Mouse (Mus musculus) retina, adult 2 months (tissue): ENCODE results near the gene Sik1.

Experiments used
- DNase-seq: peaks from one replicate; pipeline ENCODE4 v3.0.0-alpha.2; 2012; ENCODE audit warnings: low read depth, low spot score

The Sik1 gene

DNA sequence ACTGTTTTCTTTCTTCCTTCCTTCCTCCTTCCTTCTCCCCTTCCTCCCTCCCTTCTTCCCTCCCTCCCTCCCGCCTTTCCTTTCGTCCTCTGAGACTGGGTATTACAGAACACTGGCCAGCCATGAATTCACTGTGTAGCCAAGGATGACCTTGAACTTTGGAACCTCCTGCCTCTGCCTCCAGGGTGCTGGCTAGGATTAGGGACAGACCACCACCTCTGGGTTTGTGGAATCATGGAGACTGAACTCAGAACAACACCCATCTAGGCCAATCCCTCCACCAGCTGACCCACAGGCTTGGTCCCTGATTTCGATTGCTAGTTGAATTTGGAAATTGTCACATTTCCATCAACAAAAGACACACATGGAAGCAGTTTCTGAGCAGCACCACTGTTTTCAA, 49.1 kb downstream of the Sik1 start:
- DNase-seq: no peak

DNA sequence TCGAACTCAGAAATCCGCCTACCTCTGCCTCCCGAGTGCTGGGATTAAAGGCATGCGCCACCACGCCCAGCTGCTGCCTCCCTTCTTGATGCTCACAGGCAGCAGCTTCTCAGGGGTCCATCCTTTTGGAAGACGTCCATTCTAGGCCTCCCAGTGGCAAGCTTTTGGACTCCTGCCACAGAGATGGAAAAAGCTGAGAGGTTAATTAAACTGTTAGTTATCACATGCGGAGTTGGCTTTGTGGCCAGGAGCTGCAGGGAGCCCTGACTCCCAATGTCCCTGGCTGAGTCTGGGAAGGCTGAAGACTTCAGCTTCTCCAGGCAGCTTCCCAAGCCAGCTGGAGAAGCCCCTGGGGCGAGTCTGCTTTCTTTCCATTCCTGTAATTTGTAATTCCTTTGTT, 49.6 kb downstream of the Sik1 start:
- DNase-seq: no peak

DNA sequence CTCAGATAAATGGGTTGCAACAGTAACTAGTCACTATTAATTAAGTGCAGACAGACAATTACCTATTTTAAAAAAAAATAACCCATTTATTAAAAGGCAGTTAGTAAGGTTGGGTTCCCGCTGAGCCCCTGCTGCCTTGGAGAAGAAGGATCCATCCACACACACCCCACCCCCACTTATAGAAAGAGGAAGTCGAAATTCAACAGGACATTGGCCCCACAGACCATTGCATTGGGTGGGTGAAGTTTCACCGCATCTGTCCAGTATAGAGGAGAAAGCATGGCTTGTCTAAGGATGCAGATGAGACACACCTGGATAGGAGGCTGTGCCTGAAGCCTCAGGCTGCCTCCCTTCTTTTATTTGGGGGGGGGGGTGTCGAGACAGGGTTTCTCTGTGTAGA, 50.0 kb downstream of the Sik1 start:
- no peak for DNase-seq

DNA sequence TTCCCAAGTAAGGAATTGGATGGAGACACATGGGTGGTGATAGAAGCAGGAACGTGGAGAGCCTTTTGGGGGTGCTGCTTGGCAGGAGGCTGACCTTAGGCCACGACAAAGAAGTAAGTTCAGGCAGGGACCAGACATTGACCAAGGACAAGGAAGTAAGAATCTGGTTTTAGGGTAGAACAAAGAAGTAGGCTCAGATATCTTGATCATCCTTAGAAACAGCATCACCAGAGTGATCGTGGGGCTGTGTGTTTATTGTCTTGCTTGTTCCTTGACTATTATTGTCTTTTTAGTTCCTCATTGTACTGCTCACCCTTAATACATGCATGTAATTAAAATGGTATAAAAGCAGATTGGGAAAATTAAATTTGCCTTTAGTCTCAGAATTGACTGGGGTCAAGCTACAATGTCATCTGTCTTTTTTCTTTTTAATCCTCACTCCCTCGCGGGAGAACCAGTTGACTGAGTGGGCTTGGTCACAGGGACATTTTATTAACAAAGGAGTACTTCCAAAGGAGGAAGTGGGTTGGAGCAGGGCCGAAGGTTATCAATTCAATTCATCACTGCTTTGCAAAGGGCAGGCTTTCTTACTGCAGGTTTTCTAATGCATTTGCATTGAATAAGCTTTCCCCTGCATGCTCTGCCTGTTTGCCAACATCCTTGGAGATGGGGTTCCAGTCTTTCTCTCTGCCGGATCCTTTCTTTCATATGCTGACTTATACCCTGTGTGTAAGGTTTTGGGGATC, 53.2 kb downstream of the Sik1 start:
- no peak for DNase-seq

DNA sequence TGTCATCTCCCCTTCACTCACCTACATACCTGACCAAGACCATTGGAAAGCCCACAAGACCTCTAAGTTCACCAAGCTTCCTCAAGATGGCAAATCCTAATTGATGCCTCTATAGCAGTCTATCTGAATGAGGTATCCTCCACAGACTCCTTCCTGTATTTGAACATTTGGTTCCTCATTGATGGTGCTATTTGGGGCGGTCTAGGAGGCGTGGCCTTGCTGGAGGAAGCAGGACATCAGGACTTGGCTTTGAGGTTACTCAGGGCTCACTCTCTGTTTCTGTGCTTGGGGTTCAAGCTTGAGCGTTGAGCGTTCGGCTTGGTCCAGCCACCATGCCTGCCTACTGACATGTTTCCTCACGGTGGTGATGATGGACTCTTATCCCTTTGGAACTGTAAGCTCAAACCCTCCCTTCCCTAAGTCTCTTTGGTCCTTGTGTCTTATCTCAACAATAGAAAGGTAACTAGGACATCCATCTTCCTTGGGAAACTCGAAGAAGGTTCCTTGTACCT, 54.7 kb downstream of the Sik1 start:
- no peak for DNase-seq

DNA sequence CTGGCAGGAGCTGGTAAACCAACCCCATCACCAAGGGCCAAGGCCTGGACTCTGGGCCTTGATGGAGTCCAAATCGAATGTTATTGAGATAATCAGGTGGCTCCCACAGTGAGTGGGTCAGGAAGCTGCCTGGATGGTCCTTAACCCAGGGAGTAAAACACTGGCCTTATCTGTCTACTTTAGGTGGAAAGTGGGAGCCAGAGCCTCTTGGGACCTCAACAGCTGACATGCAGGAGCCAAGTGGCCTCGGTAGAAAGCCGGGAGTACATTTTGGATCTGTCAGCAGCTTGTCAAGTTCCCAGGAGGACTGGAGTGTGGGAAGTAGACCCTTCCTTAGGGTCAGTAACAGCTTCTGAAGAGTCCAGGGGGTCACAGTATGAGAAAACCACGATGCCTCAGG, 59.7 kb downstream of the Sik1 start:
- DNase-seq: no peak
